Mouse (Mus musculus) urinary bladder, postnatal 25 days (tissue): ENCODE measurements at regions not wholly inside any gene's neighbourhood (a gene's known extent, or its start where the extent isn't known, plus 50 kb on each side); places are given as distances from the start of the nearest gene placed in this dataset.

Experiments used
- DNase-seq: peaks from one replicate; pipeline ENCODE4 v3.0.0; 2022; ENCODE audit warnings: low spot score

GRCm38 (mm10) chr2:79547284-79547683 lies 87.9 kb upstream of the Itprid2 start:
- no peak for DNase-seq

- no peak for DNase-seq
Observed at GRCm38 (mm10) chr2:79548039-79548600, 87.0 kb upstream of the Itprid2 start.

- DNase-seq, result no peak
Observed at GRCm38 (mm10) chr2:79549781-79550180, 85.4 kb upstream of the Itprid2 start.

GRCm38 (mm10) chr2:79550432-79550831 lies 84.7 kb upstream of the Itprid2 start:
- DNase-seq, result no peak

GRCm38 (mm10) chr2:79552481-79552880 lies 82.7 kb upstream of the Itprid2 start:
- DNase-seq, result no peak

- DNase-seq, result no peak
Observed at GRCm38 (mm10) chr2:79555395-79555794, 79.8 kb upstream of the Itprid2 start.

GRCm38 (mm10) chr2:79557361-79557760 lies 77.8 kb upstream of the Itprid2 start:
- no peak for DNase-seq

- peak; percentile 18 for DNase-seq
Observed at GRCm38 (mm10) chr2:79566280-79566933, 68.7 kb upstream of the Itprid2 start.

GRCm38 (mm10) chr2:79567413-79567934 lies 67.7 kb upstream of the Itprid2 start:
- DNase-seq, result no peak

GRCm38 (mm10) chr2:79569663-79570062 lies 65.5 kb upstream of the Itprid2 start:
- DNase-seq, result no peak

- no peak for DNase-seq
Observed at GRCm38 (mm10) chr2:79571910-79572309, 63.2 kb upstream of the Itprid2 start.

- DNase-seq, result no peak
Observed at GRCm38 (mm10) chr2:79575074-79575473, 60.1 kb upstream of the Itprid2 start.

GRCm38 (mm10) chr2:79585022-79585774 lies 50.0 kb upstream of the Itprid2 start:
- DNase-seq, result no peak
